Mouse (Mus musculus) intestine, embryonic 15.5 days (tissue): Measurements from ENCODE around the gene Tor2a. TPM values are rescaled to one million over a fixed set of nuclear protein-coding genes. Genes with fewer than 3 reads are reported as not detected.

Experiments used
- ATAC-seq: fragments of 200-750 bp; cut with Nextera tagmentation; 2 replicates; pipeline ENCODE4 v1.8.0; 2017; ENCODE audit warnings: moderate TSS enrichment, moderate library complexity
- H3K27ac ChIP-seq: fragments of 300-500 bp; sonication (generic); 2 replicates; pipeline ENCODE4 v1.5.1; 2015; ENCODE audit warnings: mild to moderate bottlenecking, inconsistent platforms
- H3K27me3 ChIP-seq: fragments of 300-500 bp; sonication (generic); replicated peaks from 2 replicates; pipeline ENCODE4 v1.6.1; 2015; ENCODE audit warnings: inconsistent platforms
- H3K36me3 ChIP-seq: fragments of 300-500 bp; sonication (generic); 2 replicates; pipeline ENCODE4 v1.6.1; 2015; ENCODE audit warnings: inconsistent platforms
- H3K4me1 ChIP-seq: fragments of 300-500 bp; sonication (generic); replicated peaks from 2 replicates; pipeline ENCODE4 v1.6.1; 2015; ENCODE audit warnings: inconsistent platforms
- H3K4me2 ChIP-seq: fragments of 300-500 bp; sonication (generic); replicated peaks from 2 replicates; pipeline ENCODE4 v1.6.1; 2015; ENCODE audit warnings: mild to moderate bottlenecking, inconsistent platforms
- H3K4me3 ChIP-seq: fragments of 300-500 bp; sonication (generic); replicated peaks from 2 replicates; pipeline ENCODE4 v1.5.1; 2015; ENCODE audit warnings: inconsistent platforms
- H3K9ac ChIP-seq: fragments of 300-500 bp; sonication (generic); 2 replicates; pipeline ENCODE4 v1.6.1; 2015; ENCODE audit warnings: inconsistent platforms
- H3K9me3 ChIP-seq: fragments of 300-500 bp; sonication (generic); 2 replicates; pipeline ENCODE4 v1.6.1; 2016; ENCODE audit warnings: inconsistent platforms
- WGBS: fragments of 180-500 bp; shearing (Covaris S2); methylation state at CpG from one replicate; pipeline ENCODE4 v1.1.7; 2015; 5-methylcytosine and 5-hydroxymethylcytosine counted together
- polyA plus RNA-seq: library from polyadenylated mRNA; unstranded; fragments of >200 nt; fragmentation: Nextera tagmentation; extraction: Ambion mirVana; gene quantifications from 2 replicates; pipeline ENCODE4 v1.2.1, GENCODE M21; 2015

Gene Tor2a
- polyA plus RNA-seq, 1 experiment from 2014 or later, result 61.4 TPM

- Histone ChIP-seq H3K36me3 (no peaks in the 10 kb centered on the region), H3K27me3 (no peaks in the 10 kb centered on the region), H3K9ac (no peak overlapping the region), H3K4me3 (no peak overlapping the region), H3K27ac (no peak overlapping the region), H3K9me3 (no peaks in the 10 kb centered on the region), H3K4me1 (peaks cover 28% of the 10 kb centered on the region), H3K4me2 (peak overlapping the region; percentile 24)
- WGBS, result 23% methylated on average over 12 of the region's 12 CpGs
- peak; percentile 15; the same call in 1 of the 2 replicates for ATAC-seq
These were observed 14.9 kb downstream of the Tor2a start for GRCm38 (mm10) chr2:32771886-32772285.

GRCm38 (mm10) chr2:32772626-32773279 is 15.7 kb downstream of the Tor2a start:
- no peak overlapping the region for H3K9ac ChIP-seq
- H3K4me1 ChIP-seq, result peaks cover 28% of the 10 kb centered on the region
- H3K9me3 ChIP-seq, result no peaks in the 10 kb centered on the region
- H3K27ac ChIP-seq, result no peak overlapping the region
- H3K4me3 ChIP-seq, result no peak overlapping the region
- no peaks in the 10 kb centered on the region for H3K36me3 ChIP-seq
- no peak overlapping the region for H3K4me2 ChIP-seq
- no peaks in the 10 kb centered on the region for H3K27me3 ChIP-seq
- no peak for ATAC-seq
- WGBS, result 74% methylated on average over 8 of the region's 8 CpGs

GRCm38 (mm10) chr2:32775359-32776074 is 18.5 kb downstream of the Tor2a start, which contains the start of the genes Ttc16 and Ptrh1:
Ttc16 (minus strand) TSS chr2:32775633.
Ptrh1 (plus strand) TSS chr2:32775786.
- Histone ChIP-seq H3K27me3 (no peaks in the 10 kb centered on the region), H3K4me1 (peaks cover 24% of the 10 kb centered on the region), H3K4me2 (peak within 1 kb of the TSS; percentile 87), H3K4me3 (peak within 1 kb of the TSS; percentile 58), H3K27ac (peak within 1 kb of the TSS; percentile 72), H3K9me3 (no peaks in the 10 kb centered on the region), H3K36me3 (no peaks in the 10 kb centered on the region), H3K9ac (peak within 1 kb of the TSS; percentile 36)
- WGBS, result under 1% methylated on average over 46 of the region's 46 CpGs
- peak; percentile 96 for ATAC-seq

GRCm38 (mm10) chr2:32776192-32776591 is 19.2 kb downstream of the Tor2a start:
- peak overlapping the region; percentile 36; the same call in 1 of the 2 replicates for H3K9ac ChIP-seq
- no peaks in the 10 kb centered on the region for H3K36me3 ChIP-seq
- no peak for ATAC-seq
- H3K27ac ChIP-seq, result no peak overlapping the region
- H3K4me3 ChIP-seq, result peak overlapping the region; percentile 58
- peak overlapping the region; percentile 87 for H3K4me2 ChIP-seq
- no peaks in the 10 kb centered on the region for H3K9me3 ChIP-seq
- H3K4me1 ChIP-seq, result peaks cover 24% of the 10 kb centered on the region
- WGBS, result 15% methylated on average over 22 of the region's 22 CpGs
- no peaks in the 10 kb centered on the region for H3K27me3 ChIP-seq

- Histone ChIP-seq H3K9me3 (no peaks in the 10 kb centered on the region), H3K27me3 (no peaks in the 10 kb centered on the region), H3K36me3 (no peaks in the 10 kb centered on the region), H3K4me2 (no peak overlapping the region), H3K27ac (no peak overlapping the region), H3K4me3 (no peak overlapping the region), H3K9ac (no peak overlapping the region), H3K4me1 (peaks cover 17% of the 10 kb centered on the region; the same call in 1 of the 2 replicates)
- ATAC-seq, result no peak
- 95% methylated on average over 6 of the region's 6 CpGs for whole genome bisulfite sequencing
These were observed 21.0 kb downstream of the Tor2a start for GRCm38 (mm10) chr2:32778081-32778480.

DNA sequence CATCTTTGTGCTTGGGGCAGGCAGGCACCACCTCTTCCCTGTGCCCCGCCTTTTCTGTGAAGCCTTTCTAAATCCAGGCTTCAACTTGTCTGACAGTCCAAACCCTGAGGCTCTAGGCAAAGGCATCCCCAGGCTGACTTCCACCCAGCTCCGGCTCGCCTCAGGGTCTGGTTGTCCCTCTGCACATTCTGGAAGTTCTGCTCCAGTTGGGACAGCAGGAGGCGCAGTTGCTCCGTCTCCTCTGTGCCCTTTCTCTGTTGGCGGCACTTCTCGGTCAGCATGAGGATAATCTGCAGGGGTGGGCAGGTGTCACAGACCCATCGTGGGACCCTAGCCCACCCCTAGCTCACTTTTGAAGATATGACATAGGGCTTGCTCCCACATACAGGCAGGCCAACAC is 22.1 kb downstream of the Tor2a start:
- Histone ChIP-seq H3K9ac (no peak overlapping the region), H3K9me3 (no peaks in the 10 kb centered on the region), H3K36me3 (no peaks in the 10 kb centered on the region), H3K27ac (no peak overlapping the region), H3K4me1 (peaks cover 14% of the 10 kb centered on the region; the same call in 1 of the 2 replicates), H3K4me3 (no peak overlapping the region), H3K4me2 (no peak overlapping the region), H3K27me3 (no peaks in the 10 kb centered on the region)
- ATAC-seq, result no peak
- 17% methylated on average over 8 of the region's 8 CpGs for WGBS

DNA sequence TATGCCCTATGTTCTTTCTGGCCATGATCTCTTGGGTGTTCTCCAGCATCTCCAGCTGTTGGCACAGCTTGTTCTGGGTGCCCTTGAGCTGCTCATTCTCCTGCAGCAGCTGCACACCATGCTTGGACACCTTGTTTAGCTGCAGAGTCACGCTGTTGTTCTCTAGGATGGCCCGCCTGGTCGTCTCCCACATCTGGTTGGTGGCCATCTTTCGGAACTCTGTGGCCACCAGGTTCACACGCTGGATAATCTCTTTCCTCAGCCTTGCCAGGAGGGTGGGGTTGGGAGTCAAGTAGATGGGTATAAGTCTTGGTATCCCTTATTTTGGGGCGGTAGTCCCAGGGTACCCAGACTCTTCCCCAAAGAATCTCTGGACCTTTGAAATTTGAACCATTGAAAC is 22.7 kb downstream of the Tor2a start:
- Histone ChIP-seq H3K9me3 (no peaks in the 10 kb centered on the region), H3K4me2 (no peak overlapping the region), H3K9ac (no peak overlapping the region), H3K27ac (no peak overlapping the region), H3K36me3 (no peaks in the 10 kb centered on the region), H3K4me3 (no peak overlapping the region), H3K4me1 (peaks cover 9% of the 10 kb centered on the region; the same call in 1 of the 2 replicates), H3K27me3 (no peaks in the 10 kb centered on the region)
- WGBS, result 91% methylated on average over 6 of the region's 6 CpGs
- ATAC-seq, result no peak

- Histone ChIP-seq H3K27ac (no peak overlapping the region), H3K36me3 (no peaks in the 10 kb centered on the region), H3K4me3 (no peak overlapping the region), H3K9me3 (no peaks in the 10 kb centered on the region), H3K4me1 (no peaks in the 10 kb centered on the region), H3K4me2 (no peak overlapping the region), H3K27me3 (no peaks in the 10 kb centered on the region), H3K9ac (no peak overlapping the region)
- 68% methylated on average over 6 of the region's 6 CpGs for WGBS
- no peak for ATAC-seq
These were observed 24.7 kb downstream of the Tor2a start for GRCm38 (mm10) chr2:32781710-32782109.

GRCm38 (mm10) chr2:32784048-32784681 is 27.1 kb downstream of the Tor2a start, which contains the start of gene Cfap157:
Cfap157 (minus strand) TSS chr2:32784428.
- no peaks in the 10 kb centered on the region for H3K27me3 ChIP-seq
- no peaks in the 10 kb centered on the region for H3K9me3 ChIP-seq
- WGBS, result 53% methylated on average over 4 of the region's 4 CpGs
- H3K4me1 ChIP-seq, result no peaks in the 10 kb centered on the region
- H3K4me3 ChIP-seq, result no peak within 1 kb of the TSS
- ATAC-seq, result no peak
- H3K4me2 ChIP-seq, result no peak within 1 kb of the TSS
- no peak within 1 kb of the TSS for H3K9ac ChIP-seq
- no peaks in the 10 kb centered on the region for H3K36me3 ChIP-seq
- H3K27ac ChIP-seq, result no peak within 1 kb of the TSS

- Histone ChIP-seq H3K9ac (no peak overlapping the region), H3K36me3 (no peaks in the 10 kb centered on the region), H3K27ac (no peak overlapping the region), H3K4me1 (no peaks in the 10 kb centered on the region), H3K4me2 (no peak overlapping the region), H3K9me3 (no peaks in the 10 kb centered on the region), H3K4me3 (no peak overlapping the region), H3K27me3 (no peaks in the 10 kb centered on the region)
- 64% methylated on average over 6 of the region's 6 CpGs for WGBS
- ATAC-seq, result no peak
These were observed 30.1 kb downstream of the Tor2a start for GRCm38 (mm10) chr2:32787176-32787575.

DNA sequence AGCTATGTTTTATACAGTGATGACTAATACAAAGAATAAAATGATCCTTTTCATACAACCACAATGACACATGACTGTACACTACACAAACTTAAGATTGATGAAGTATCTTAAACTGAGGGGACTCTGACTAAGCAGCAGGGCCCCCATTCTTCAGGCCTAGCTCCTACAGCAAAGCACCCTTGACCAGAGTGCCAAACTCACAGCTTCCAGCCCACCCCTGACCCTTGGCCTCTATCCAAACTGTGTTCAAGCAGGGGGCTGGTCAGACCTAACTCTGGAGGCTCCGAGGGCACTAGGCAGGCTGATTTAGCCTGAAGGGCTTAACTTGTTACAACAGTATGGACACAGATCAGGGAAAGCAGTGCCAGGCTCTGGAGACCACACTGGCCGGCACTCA is 31.5 kb downstream of the Tor2a start:
- no peaks in the 10 kb centered on the region for H3K9me3 ChIP-seq
- WGBS, result 59% methylated on average over 2 of the region's 2 CpGs
- no peak overlapping the region for H3K4me3 ChIP-seq
- no peaks in the 10 kb centered on the region for H3K27me3 ChIP-seq
- ATAC-seq, result no peak
- H3K9ac ChIP-seq, result no peak overlapping the region
- no peak overlapping the region for H3K27ac ChIP-seq
- no peaks in the 10 kb centered on the region for H3K4me1 ChIP-seq
- H3K4me2 ChIP-seq, result no peak overlapping the region
- no peaks in the 10 kb centered on the region for H3K36me3 ChIP-seq

GRCm38 (mm10) chr2:32791297-32791696 is 34.3 kb downstream of the Tor2a start:
- Histone ChIP-seq H3K4me3 (no peak overlapping the region), H3K36me3 (0 out of 2 replicates have a peak, but pooled peaks cover 2% of the 10 kb centered on the region), H3K27ac (no peak overlapping the region), H3K27me3 (no peaks in the 10 kb centered on the region), H3K9ac (no peak overlapping the region), H3K9me3 (no peaks in the 10 kb centered on the region), H3K4me1 (no peaks in the 10 kb centered on the region), H3K4me2 (no peak overlapping the region)
- ATAC-seq, result no peak
- WGBS, result 75% methylated on average over 6 of the region's 6 CpGs
